Mouse (Mus musculus): ENCODE results near the gene Etv6.

GRCm38 (mm10) chr6:134124256-134124655 is 88.8 kb downstream of the Etv6 start:
- TF ChIP-seq CTCF (IDR thresholded peaks at IDR 0.05; ENCODE audit: borderline replicate concordance, extremely low read depth, insufficient read depth, insufficient read length) (no peak), POLR2A (IDR thresholded peaks at IDR 0.05; ENCODE audit: borderline replicate concordance, extremely low read depth, insufficient read depth, insufficient read length, poor library complexity, severe bottlenecking) (no peak)
